Mouse (Mus musculus) heart, embryonic 15.5 days (tissue): ENCODE data around the gene Tmem102. TPM values are rescaled to one million over a fixed set of nuclear protein-coding genes. Genes with fewer than 3 reads are reported as not detected.

Source experiments
- ATAC-seq: fragments of 200-750 bp; cut with Nextera tagmentation; replicated peaks from 2 replicates; pipeline ENCODE4 v1.8.0; 2017; ENCODE audit warnings: low read depth, moderate TSS enrichment; ENCODE audit not compliant: insufficient number of reproducible peaks, insufficient read depth, low FRiP score
- H3K27ac ChIP-seq: fragments of 300-500 bp; sonication (generic); 2 replicates; pipeline ENCODE4 v1.5.1; 2015; ENCODE audit warnings: mild to moderate bottlenecking, inconsistent platforms
- H3K27me3 ChIP-seq: fragments of 300-500 bp; sonication (generic); 2 replicates; pipeline ENCODE4 v1.6.1; 2015; ENCODE audit warnings: inconsistent platforms
- H3K36me3 ChIP-seq: fragments of 300-500 bp; sonication (generic); 2 replicates; pipeline ENCODE4 v1.6.1; 2015; ENCODE audit warnings: mild to moderate bottlenecking, inconsistent platforms
- H3K4me1 ChIP-seq: fragments of 300-500 bp; sonication (generic); replicated peaks from 2 replicates; pipeline ENCODE4 v1.6.1; 2015; ENCODE audit warnings: inconsistent platforms
- H3K4me2 ChIP-seq: fragments of 300-500 bp; sonication (generic); 2 replicates; pipeline ENCODE4 v1.6.1; 2015; ENCODE audit warnings: inconsistent platforms, mild to moderate bottlenecking, moderate library complexity
- H3K4me3 ChIP-seq: fragments of 300-500 bp; sonication (generic); 2 replicates; pipeline ENCODE4 v1.5.1; 2015; ENCODE audit warnings: mild to moderate bottlenecking, inconsistent platforms
- H3K9ac ChIP-seq: fragments of 300-500 bp; sonication (generic); 2 replicates; pipeline ENCODE4 v1.6.1; 2015; ENCODE audit warnings: mild to moderate bottlenecking, inconsistent platforms
- H3K9me3 ChIP-seq: fragments of 300-500 bp; sonication (generic); replicated peaks from 2 replicates; pipeline ENCODE4 v1.6.1; 2016; ENCODE audit warnings: inconsistent platforms
- whole genome bisulfite sequencing: fragments of 180-500 bp; shearing (Covaris S2); methylation state at CpG from one replicate; pipeline ENCODE4 v1.1.7; 2015; ENCODE audit warnings: mixed read lengths; 5-methylcytosine and 5-hydroxymethylcytosine counted together
- polyA plus RNA-seq: library from polyadenylated mRNA; unstranded; fragments of >200 nt; fragmentation: Nextera tagmentation; extraction: Ambion mirVana; gene quantifications from 2 replicates; pipeline ENCODE4 v1.2.1, GENCODE M21; 2015

Gene Tmem102
- polyA plus RNA-seq, 1 experiment from 2014 or later: 1.1 TPM

DNA sequence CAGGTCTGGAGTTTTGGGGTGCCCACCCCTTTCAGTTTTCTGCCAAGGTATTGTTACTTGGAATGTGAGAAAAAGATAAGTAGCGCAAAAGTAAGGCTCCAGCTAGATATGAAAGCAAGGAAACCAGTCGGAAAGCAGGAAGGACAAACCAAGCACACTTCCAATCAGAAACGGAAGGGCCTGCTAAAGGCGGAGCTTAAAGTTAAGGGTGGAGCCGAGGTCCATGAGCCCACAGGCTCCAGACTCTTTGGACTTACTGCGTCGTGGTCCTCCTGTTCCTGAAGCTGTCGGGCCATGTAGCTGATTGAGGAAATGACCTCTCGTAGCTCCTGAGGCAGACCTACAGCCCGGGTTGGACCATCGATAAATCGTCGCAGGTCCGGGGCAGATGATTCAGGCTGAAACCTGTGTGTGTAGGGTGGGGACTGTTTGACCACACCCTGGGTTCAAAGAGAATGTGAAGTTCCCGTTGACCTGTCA, 20.6 kb downstream of the Tmem102 start:
- H3K27me3 ChIP-seq: no peaks in the 10 kb centered on the region
- H3K9ac ChIP-seq: no peak overlapping the region
- peak overlapping the region; percentile 57 for H3K4me2 ChIP-seq
- H3K27ac ChIP-seq: no peak overlapping the region
- peak overlapping the region; percentile 30 for H3K4me3 ChIP-seq
- H3K36me3 ChIP-seq: no peaks in the 10 kb centered on the region
- H3K4me1 ChIP-seq: peaks cover 7% of the 10 kb centered on the region; the same call in 1 of the 2 replicates
- no peaks in the 10 kb centered on the region for H3K9me3 ChIP-seq
- no peak for ATAC-seq
- 26% methylated on average over 15 of the region's 15 CpGs for WGBS

DNA sequence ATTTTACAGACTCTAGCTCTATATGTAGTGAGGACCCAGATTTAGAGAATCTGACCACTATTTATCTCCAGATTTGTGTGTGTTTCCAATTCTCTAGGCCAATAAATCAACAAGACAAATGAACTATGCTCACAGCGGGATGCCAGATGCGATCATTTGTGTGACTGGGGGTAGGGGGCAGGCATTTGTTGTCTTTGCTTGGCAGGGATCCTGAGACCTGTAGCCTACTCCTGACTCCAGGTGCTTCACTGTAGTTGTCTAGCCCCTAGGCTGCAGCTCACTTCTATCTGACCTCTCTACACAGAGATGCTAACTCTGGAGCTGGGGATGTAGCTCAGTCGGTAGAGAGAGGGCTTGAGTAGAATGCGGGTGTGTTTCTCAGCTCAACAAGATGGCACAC, 23.6 kb downstream of the Tmem102 start:
- Histone ChIP-seq H3K4me1 (peaks cover 26% of the 10 kb centered on the region), H3K9me3 (no peaks in the 10 kb centered on the region), H3K36me3 (no peaks in the 10 kb centered on the region), H3K4me2 (no peak overlapping the region), H3K27me3 (no peaks in the 10 kb centered on the region), H3K4me3 (no peak overlapping the region), H3K27ac (no peak overlapping the region), H3K9ac (no peak overlapping the region)
- ATAC-seq: no peak
- WGBS: 36% methylated on average over 4 of the region's 4 CpGs

DNA sequence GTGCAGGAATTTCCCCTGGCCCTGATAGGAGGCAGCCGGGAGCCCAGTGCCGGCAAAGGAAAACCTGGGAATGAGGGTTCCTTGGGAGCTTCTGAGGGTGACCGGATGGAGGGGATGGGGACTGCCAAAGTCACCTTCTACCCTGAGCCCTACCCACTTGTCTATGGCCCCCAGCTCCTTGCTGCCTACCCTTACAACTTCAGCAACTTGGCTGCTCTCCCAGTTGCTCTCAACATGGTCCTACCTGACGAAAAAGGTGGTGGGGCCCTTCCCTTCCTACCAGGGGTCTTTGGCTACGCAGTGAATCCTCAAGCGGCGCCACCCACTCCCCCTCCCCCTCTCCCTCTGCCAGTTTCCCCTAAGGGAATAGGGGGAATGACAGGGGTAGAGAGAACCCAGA, 26.4 kb downstream of the Tmem102 start:
- ATAC-seq: 0 out of 2 replicates have a peak, but pooled peaks have one; percentile 20
- H3K27ac ChIP-seq: no peak overlapping the region
- H3K4me3 ChIP-seq: no peak overlapping the region
- H3K9ac ChIP-seq: no peak overlapping the region
- H3K27me3 ChIP-seq: no peaks in the 10 kb centered on the region
- peaks cover 29% of the 10 kb centered on the region for H3K4me1 ChIP-seq
- no peaks in the 10 kb centered on the region for H3K9me3 ChIP-seq
- no peak overlapping the region for H3K4me2 ChIP-seq
- WGBS: 40% methylated on average over 7 of the region's 7 CpGs
- H3K36me3 ChIP-seq: 0 out of 2 replicates have a peak, but pooled peaks cover 7% of the 10 kb centered on the region

DNA sequence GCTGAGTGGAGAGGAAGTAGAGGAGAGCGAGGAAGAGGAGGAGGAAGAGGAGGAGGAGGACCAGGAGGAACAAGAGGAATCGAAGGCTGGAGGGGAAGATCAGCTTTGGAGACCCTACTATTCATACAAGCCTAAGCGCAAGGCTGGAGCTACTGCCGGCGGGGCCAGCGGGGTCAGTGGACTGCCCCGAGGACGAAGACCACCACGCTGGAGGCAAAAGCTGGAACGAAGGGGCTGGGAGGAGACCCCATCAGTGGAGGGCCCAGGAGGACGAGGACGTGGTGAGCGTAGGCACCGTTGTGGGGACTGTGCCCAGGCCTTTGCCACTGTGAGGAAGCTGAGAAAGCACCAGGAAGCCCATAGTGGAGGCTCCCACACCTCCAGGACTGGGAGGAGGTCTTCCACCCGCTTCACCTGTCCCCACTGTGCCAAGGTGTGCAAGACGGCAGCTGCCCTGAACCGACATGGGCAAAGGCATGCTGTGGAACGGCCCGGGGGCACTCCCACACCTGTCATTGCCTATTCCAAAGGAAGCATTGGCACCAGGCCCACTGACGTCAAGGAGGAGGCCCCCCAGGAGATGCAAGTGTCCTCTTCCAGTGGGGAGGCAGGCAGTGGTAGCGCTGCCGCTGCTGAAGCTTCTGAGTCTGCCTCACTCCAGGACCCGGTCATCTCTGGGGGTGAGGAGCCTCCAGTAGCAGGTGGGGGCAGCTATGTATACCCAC, 27.0 kb downstream of the Tmem102 start:
- WGBS: 66% methylated on average over 23 of the region's 23 CpGs
- H3K4me3 ChIP-seq: no peak overlapping the region
- no peak overlapping the region for H3K4me2 ChIP-seq
- H3K4me1 ChIP-seq: peaks cover 29% of the 10 kb centered on the region
- no peak overlapping the region for H3K9ac ChIP-seq
- H3K27me3 ChIP-seq: no peaks in the 10 kb centered on the region
- no peaks in the 10 kb centered on the region for H3K9me3 ChIP-seq
- ATAC-seq: no peak
- H3K27ac ChIP-seq: no peak overlapping the region
- H3K36me3 ChIP-seq: 0 out of 2 replicates have a peak, but pooled peaks cover 7% of the 10 kb centered on the region

DNA sequence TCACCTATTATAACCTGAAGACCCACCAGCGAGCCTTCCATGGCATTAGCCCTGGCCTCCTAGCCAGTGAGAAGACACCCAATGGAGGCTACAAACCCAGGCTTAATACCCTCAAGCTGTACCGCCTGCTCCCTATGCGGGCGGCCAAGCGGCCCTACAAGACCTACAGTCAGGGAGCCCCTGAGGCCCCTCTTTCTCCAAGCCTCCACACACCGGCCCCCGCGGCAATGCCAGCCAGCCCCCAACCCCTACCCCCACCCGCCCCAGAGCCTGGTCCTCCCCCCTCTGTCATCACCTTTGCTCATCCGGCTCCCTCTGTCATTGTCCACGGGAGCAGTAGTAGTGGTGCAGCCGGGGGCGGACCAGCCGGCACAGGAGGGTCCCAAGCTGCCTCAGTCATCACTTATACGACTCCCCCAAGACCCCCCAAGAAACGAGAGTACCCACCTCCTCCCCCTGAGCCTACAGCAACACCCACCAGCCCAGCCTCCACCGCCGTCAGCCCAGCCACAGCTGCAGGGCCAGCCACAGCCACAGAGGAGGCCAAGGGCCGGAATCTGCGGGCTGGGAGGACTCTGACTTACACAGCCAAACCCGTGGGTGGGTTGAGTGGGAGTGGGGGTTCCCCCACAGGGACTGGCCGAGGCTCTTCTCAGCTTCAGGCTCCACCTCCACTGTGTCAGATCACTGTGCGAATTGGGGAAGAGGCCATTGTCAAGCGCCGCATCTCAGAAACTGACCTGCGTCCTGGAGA, 27.7 kb downstream of the Tmem102 start:
- WGBS: 58% methylated on average over 26 of the region's 26 CpGs

DNA sequence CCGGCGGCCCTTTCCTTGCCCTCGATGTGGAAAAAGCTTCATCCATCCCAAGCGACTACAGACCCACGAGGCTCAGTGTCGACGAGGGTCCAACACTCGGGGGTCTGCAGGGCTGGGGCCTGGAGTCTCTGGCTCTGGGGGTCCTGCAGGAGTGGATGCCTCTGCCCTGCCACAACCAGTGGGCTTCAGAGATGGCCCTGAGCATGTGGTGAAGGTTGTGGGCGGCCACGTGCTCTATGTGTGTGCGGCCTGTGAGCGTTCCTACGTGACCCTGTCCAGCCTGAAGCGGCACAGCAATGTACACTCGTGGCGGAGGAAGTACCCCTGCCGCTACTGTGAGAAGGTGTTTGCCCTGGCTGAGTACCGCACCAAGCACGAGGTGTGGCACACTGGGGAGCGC, 28.9 kb downstream of the Tmem102 start:
- ATAC-seq: no peak; the same call in 1 of the 2 replicates
- Histone ChIP-seq H3K9ac (no peak overlapping the region), H3K9me3 (no peaks in the 10 kb centered on the region), H3K36me3 (peaks cover 11% of the 10 kb centered on the region; the same call in 1 of the 2 replicates), H3K27me3 (no peaks in the 10 kb centered on the region), H3K4me3 (no peak overlapping the region), H3K4me2 (no peak overlapping the region), H3K27ac (no peak overlapping the region), H3K4me1 (peaks cover 29% of the 10 kb centered on the region)
- 86% methylated on average over 20 of the region's 20 CpGs for WGBS

More for the DNA sequence above, 27.7 kb downstream of the Tmem102 start:
- Histone ChIP-seq H3K4me2 (no peak overlapping the region), H3K36me3 (peaks cover 10% of the 10 kb centered on the region; the same call in 1 of the 2 replicates), H3K4me3 (no peak overlapping the region), H3K4me1 (peaks cover 29% of the 10 kb centered on the region), H3K27ac (no peak overlapping the region), H3K9ac (no peak overlapping the region), H3K27me3 (no peaks in the 10 kb centered on the region), H3K9me3 (no peaks in the 10 kb centered on the region)
- ATAC-seq: no peak

DNA sequence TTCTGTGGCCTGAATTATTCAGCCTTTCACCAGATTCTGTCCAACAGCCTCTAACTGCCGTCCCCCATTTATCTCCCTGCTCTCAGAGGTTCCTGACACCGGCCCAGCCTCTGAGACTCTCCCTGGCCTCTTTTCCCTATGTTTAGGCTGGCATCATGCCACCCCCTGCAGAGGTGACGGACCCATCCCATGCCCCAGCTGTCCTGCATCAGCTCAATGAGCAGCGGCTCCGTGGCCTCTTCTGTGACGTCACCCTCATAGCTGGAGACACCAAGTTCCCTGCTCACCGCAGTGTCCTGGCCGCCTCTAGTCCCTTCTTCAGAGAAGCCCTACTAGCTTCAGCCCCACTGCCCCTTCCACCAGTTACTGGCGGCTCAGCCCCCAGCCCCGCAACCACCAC, 29.7 kb downstream of the Tmem102 start:
- Histone ChIP-seq H3K4me3 (no peak overlapping the region), H3K9me3 (no peaks in the 10 kb centered on the region), H3K27ac (no peak overlapping the region), H3K4me1 (peaks cover 29% of the 10 kb centered on the region), H3K36me3 (peaks cover 11% of the 10 kb centered on the region; the same call in 1 of the 2 replicates), H3K9ac (no peak overlapping the region), H3K27me3 (no peaks in the 10 kb centered on the region), H3K4me2 (no peak overlapping the region)
- ATAC-seq: no peak
- WGBS: 54% methylated on average over 10 of the region's 10 CpGs

DNA sequence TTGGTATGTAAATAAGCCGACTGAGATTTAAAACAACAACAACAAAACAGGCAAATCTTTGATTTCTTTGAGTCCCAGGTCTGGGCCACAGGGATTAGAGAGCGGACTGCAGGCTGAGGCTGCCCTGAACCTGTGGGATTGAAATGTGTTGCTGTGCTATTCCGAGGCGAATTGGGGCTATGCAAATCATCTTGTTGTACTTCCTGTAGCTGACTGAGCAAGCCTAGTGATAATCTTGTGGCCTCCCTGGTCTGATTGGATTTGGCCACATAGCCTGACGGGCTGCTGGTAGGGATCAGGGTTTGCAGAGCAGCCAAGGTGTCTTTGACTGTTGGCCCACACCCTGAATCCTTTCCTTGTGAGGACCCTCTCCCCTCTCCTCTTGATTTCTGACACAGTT, 30.5 kb downstream of the Tmem102 start:
- no peak overlapping the region for H3K4me3 ChIP-seq
- no peak overlapping the region for H3K9ac ChIP-seq
- H3K4me1 ChIP-seq: peaks cover 29% of the 10 kb centered on the region
- H3K4me2 ChIP-seq: no peak overlapping the region
- no peaks in the 10 kb centered on the region for H3K27me3 ChIP-seq
- 59% methylated on average over 5 of the region's 5 CpGs for WGBS
- no peak overlapping the region for H3K27ac ChIP-seq
- peaks cover 11% of the 10 kb centered on the region; the same call in 1 of the 2 replicates for H3K36me3 ChIP-seq
- ATAC-seq: no peak
- H3K9me3 ChIP-seq: no peaks in the 10 kb centered on the region

DNA sequence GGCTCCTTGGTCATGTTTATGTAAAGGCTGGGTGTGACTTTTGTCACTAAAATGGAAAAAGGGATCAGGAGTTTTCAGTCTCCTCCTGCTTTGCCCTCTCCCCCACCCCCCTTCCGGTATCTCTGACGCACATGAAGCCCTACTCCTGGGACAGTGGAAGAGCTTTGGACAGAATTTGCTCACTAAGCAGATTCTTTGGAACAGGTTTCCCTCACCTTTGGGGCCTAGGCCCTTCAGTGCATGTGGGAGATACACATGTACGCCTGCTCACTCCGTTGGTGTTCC, 37.9 kb downstream of the Tmem102 start:
- peak overlapping the region; percentile 96 for H3K4me3 ChIP-seq

DNA sequence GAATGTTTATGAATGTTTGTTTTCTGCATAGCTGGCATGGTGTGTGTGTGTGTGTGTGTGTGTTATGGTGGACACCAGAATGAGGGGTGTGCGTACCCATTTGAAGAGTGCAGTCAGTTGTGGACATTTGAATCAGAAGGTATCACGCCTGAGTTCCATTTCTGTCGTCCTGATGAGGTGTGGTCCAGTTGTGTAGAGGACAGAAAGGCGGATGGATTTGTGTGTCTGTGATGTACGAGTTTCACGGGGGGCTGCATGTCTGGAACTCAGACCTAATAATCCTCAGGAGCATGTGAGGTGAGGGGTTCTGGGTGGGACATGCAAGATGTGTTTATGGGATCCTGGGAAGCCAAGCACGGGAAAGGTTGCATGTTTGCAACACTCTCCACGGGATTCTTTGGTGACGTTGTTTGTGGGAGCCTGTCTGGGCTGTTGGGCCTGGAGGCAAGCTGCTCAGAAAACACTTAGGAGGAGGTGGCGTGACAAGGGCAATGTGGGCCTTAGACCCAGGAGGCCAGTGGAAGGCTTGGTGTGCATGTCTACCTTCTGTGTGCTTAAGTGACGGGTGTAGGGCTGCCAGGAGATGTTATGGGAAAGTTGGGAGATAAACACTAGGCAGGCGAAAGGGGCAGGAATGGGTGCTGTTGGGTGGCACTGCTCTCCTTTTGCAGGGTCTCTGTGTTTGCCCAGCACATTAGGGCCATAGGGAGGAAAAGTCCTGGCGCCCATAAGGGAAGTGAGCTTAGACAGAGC, 38.4 kb downstream of the Tmem102 start:
- WGBS: 46% methylated on average over 13 of the region's 13 CpGs
- ATAC-seq: no peak
- peak overlapping the region; percentile 74 for H3K4me2 ChIP-seq
- peaks cover 29% of the 10 kb centered on the region for H3K4me1 ChIP-seq
- peak overlapping the region; percentile 95 for H3K27ac ChIP-seq
- no peaks in the 10 kb centered on the region for H3K36me3 ChIP-seq
- no peaks in the 10 kb centered on the region for H3K27me3 ChIP-seq
- no peaks in the 10 kb centered on the region for H3K9me3 ChIP-seq
- peak overlapping the region; percentile 96 for H3K4me3 ChIP-seq
- peak overlapping the region; percentile 98 for H3K9ac ChIP-seq

More for the DNA sequence above, 37.9 kb downstream of the Tmem102 start:
- Histone ChIP-seq H3K4me2 (peak overlapping the region; percentile 74), H3K27ac (peak overlapping the region; percentile 95), H3K36me3 (no peaks in the 10 kb centered on the region), H3K4me1 (peaks cover 29% of the 10 kb centered on the region), H3K9ac (peak overlapping the region; percentile 98; the same call in 1 of the 2 replicates), H3K9me3 (no peaks in the 10 kb centered on the region), H3K27me3 (no peaks in the 10 kb centered on the region)
- WGBS: 54% methylated on average over 4 of the region's 4 CpGs
- ATAC-seq: no peak

DNA sequence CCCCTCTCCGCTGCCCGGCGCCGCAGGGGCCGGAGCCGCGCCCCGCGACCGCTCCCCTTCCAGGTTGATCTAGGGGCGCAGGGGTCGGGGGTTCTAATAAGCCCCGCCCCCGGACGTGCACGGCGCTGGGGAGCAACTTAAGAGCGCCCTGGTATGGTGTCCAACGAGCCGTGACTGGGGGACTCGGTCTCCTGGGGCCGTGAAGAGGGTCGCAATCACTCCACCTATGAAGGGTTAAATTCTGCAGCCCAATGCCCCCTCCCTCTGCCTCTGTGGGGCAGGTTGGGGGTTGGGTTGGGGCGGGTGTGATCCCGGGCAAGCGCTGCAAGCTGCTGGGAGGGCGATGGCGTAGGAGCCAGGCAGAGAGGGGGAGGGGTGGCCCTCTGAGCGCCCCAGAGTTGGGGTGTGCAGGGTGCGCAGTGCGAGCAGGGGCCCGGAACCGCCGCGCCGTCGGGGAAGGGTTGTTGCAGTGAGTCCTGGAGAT, 39.3 kb downstream of the Tmem102 start:
- Histone ChIP-seq H3K9ac (peak overlapping the region; percentile 98), H3K27ac (peak overlapping the region; percentile 95), H3K36me3 (no peaks in the 10 kb centered on the region), H3K4me2 (peak overlapping the region; percentile 74), H3K27me3 (no peaks in the 10 kb centered on the region), H3K4me3 (peak overlapping the region; percentile 96), H3K4me1 (peaks cover 29% of the 10 kb centered on the region), H3K9me3 (no peaks in the 10 kb centered on the region)
- peak; percentile 83 for ATAC-seq
- 0% methylated on average over 37 of the region's 37 CpGs for WGBS
